Mouse (Mus musculus) brain, embryonic 18.5 days (tissue): ENCODE measurements at regions not wholly inside any gene's neighbourhood (a gene's known extent, or its start where the extent isn't known, plus 50 kb on each side); places are given as distances from the start of the nearest gene placed in this dataset.

ENCODE experiments used
- DNase-seq: peaks from one replicate; pipeline ENCODE4 v3.0.0-alpha.2; 2012; ENCODE audit warnings: low read depth, low spot score

- no peak for DNase-seq
Measured at GRCm38 (mm10) chr2:61527127-61527526, 51.3 kb upstream of the Tank start.

- DNase-seq, result no peak
Measured at GRCm38 (mm10) chr2:61524060-61524734, 54.2 kb upstream of the Tank start.

- no peak for DNase-seq
Measured at GRCm38 (mm10) chr2:61514445-61515123, 63.8 kb upstream of the Tank start.

- DNase-seq, result no peak
Measured at GRCm38 (mm10) chr2:61513787-61514444, 64.5 kb upstream of the Tank start.

GRCm38 (mm10) chr2:61503594-61503993 lies 74.8 kb upstream of the Tank start:
- DNase-seq, result no peak

GRCm38 (mm10) chr2:61501922-61502321 lies 76.5 kb upstream of the Tank start:
- no peak for DNase-seq

GRCm38 (mm10) chr2:61499266-61499665 lies 79.1 kb upstream of the Tank start:
- no peak for DNase-seq

- DNase-seq, result no peak
Measured at GRCm38 (mm10) chr2:61497930-61498329, 80.5 kb upstream of the Tank start.

- DNase-seq, result no peak
Measured at GRCm38 (mm10) chr2:61496968-61497367, 81.4 kb upstream of the Tank start.

GRCm38 (mm10) chr2:61493918-61494712 lies 84.3 kb upstream of the Tank start:
- peak; percentile 47 for DNase-seq

GRCm38 (mm10) chr2:61492043-61492743 lies 86.2 kb upstream of the Tank start:
- DNase-seq, result no peak

- DNase-seq, result no peak
Measured at GRCm38 (mm10) chr2:61490436-61491109, 87.8 kb upstream of the Tank start.

- no peak for DNase-seq
Measured at GRCm38 (mm10) chr2:61489762-61490161, 88.6 kb upstream of the Tank start.

- DNase-seq, result no peak
Measured at GRCm38 (mm10) chr2:61483820-61484219, 94.6 kb upstream of the Tank start.

GRCm38 (mm10) chr2:61476648-61477047 lies 101.7 kb upstream of the Tank start:
- DNase-seq, result no peak

GRCm38 (mm10) chr2:61474626-61475025 lies 103.8 kb upstream of the Tank start:
- no peak for DNase-seq

GRCm38 (mm10) chr2:61470521-61470920 lies 107.9 kb upstream of the Tank start:
- DNase-seq, result no peak

GRCm38 (mm10) chr2:61470064-61470463 lies 108.3 kb upstream of the Tank start:
- no peak for DNase-seq

- no peak for DNase-seq
Measured at GRCm38 (mm10) chr2:61455902-61456301, 122.5 kb upstream of the Tank start.

GRCm38 (mm10) chr2:61454729-61455128 lies 123.7 kb upstream of the Tank start:
- no peak for DNase-seq

GRCm38 (mm10) chr2:61454311-61454728 lies 124.1 kb upstream of the Tank start:
- peak; percentile 78 for DNase-seq
